Mouse (Mus musculus) heart, embryonic 10.5 days (tissue): ENCODE results near the gene Plekhf1. TPM values are rescaled to one million over a fixed set of nuclear protein-coding genes. Genes with fewer than 3 reads are reported as not detected.
A peak's percentile ranks its signal among the peaks of the same experiment; 100 is the strongest.

Experiments
- DNase-seq: peaks from one replicate; pipeline ENCODE4 v3.0.0-alpha.2; 2017; ENCODE audit warnings: low spot score
- H3K27ac ChIP-seq: fragments of 300-500 bp; sonication (generic); 2 replicates; pipeline ENCODE4 v1.5.1; 2016; ENCODE audit warnings: mild to moderate bottlenecking
- H3K27me3 ChIP-seq: fragments of 300-500 bp; sonication (generic); 2 replicates; pipeline ENCODE4 v1.6.1; 2016; ENCODE audit warnings: mild to moderate bottlenecking; ENCODE audit not compliant: poor library complexity, insufficient read depth, severe bottlenecking
- H3K36me3 ChIP-seq: fragments of 300-500 bp; sonication (generic); 2 replicates; pipeline ENCODE4 v1.6.1; 2016; ENCODE audit warnings: mild to moderate bottlenecking, moderate library complexity
- H3K4me1 ChIP-seq: fragments of 300-500 bp; sonication (generic); 2 replicates; pipeline ENCODE4 v1.6.1; 2016; ENCODE audit warnings: mild to moderate bottlenecking
- H3K4me3 ChIP-seq: fragments of 300-500 bp; sonication (generic); 2 replicates; pipeline ENCODE4 v1.5.1; 2016; ENCODE audit warnings: mild to moderate bottlenecking, moderate library complexity
- H3K9me3 ChIP-seq: fragments of 300-500 bp; sonication (generic); 2 replicates; pipeline ENCODE4 v1.6.1; 2016; ENCODE audit warnings: mild to moderate bottlenecking, moderate library complexity
- WGBS: fragments of 180-500 bp; shearing (Covaris S2); methylation state at CpG from one replicate; pipeline ENCODE4 v1.1.7; 2016; 5-methylcytosine and 5-hydroxymethylcytosine counted together
- polyA plus RNA-seq: library from polyadenylated mRNA; unstranded; fragments of >200 nt; fragmentation: Nextera tagmentation; extraction: Ambion mirVana; gene quantifications from 2 replicates; pipeline ENCODE4 v1.2.1, GENCODE M21; 2016

Gene Plekhf1
- polyA plus RNA-seq, 1 experiment from 2014 or later = 2.2 TPM

GRCm38 (mm10) chr7:38215281-38215680 lies 12.5 kb downstream of the Plekhf1 start:
- DNase-seq = no peak
- Histone ChIP-seq H3K9me3 (no peaks in the 10 kb centered on the region), H3K4me1 (peaks cover 36% of the 10 kb centered on the region), H3K27ac (no peak overlapping the region), H3K4me3 (no peak overlapping the region), H3K36me3 (no peaks in the 10 kb centered on the region), H3K27me3 (no peaks in the 10 kb centered on the region)
- WGBS = 71% methylated on average over 7 of the region's 7 CpGs

- no peak for DNase-seq
- Histone ChIP-seq H3K36me3 (no peaks in the 10 kb centered on the region), H3K4me3 (no peak overlapping the region), H3K9me3 (no peaks in the 10 kb centered on the region), H3K4me1 (peaks cover 34% of the 10 kb centered on the region), H3K27ac (no peak overlapping the region), H3K27me3 (no peaks in the 10 kb centered on the region)
- 66% methylated on average over 5 of the region's 5 CpGs for WGBS
Measured at GRCm38 (mm10) chr7:38214473-38215214, 13.2 kb downstream of the Plekhf1 start.

DNA sequence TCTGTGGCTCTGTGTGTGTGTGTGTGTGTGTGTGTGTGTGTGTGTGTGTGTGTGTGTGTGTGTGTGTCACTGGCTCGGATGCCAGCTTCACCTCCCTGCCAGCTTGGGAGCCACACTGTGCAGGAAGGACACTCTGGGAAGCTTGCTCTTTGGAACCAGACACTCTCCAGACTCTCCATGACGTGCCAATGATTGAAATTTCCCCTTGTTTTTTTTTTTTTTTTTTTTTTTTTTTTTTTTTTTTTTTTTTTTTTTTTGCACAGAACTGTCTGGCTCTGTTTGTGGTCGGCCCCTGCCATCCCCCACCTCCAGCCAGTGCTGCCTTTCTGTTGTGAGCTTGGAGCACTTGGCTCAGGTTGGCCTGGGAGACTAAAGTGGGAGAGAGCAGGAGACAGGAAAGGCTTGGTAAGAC lies 15.2 kb downstream of the Plekhf1 start:
- Histone ChIP-seq H3K4me3 (no peak overlapping the region), H3K9me3 (no peaks in the 10 kb centered on the region), H3K4me1 (peaks cover 38% of the 10 kb centered on the region), H3K36me3 (no peaks in the 10 kb centered on the region), H3K27ac (peak overlapping the region; percentile 77; the same call in 1 of the 2 replicates), H3K27me3 (no peaks in the 10 kb centered on the region)
- no peak for DNase-seq
- WGBS = 27% methylated on average over 3 of the region's 3 CpGs

GRCm38 (mm10) chr7:38209478-38210152 lies 18.2 kb downstream of the Plekhf1 start:
- Histone ChIP-seq H3K27me3 (no peaks in the 10 kb centered on the region), H3K36me3 (no peaks in the 10 kb centered on the region), H3K9me3 (no peaks in the 10 kb centered on the region), H3K4me1 (peaks cover 31% of the 10 kb centered on the region), H3K4me3 (no peak overlapping the region), H3K27ac (peak overlapping the region; percentile 30; the same call in 1 of the 2 replicates)
- 58% methylated on average over 11 of the region's 11 CpGs for WGBS
- no peak for DNase-seq

GRCm38 (mm10) chr7:38208969-38209368 lies 18.8 kb downstream of the Plekhf1 start:
- no peak overlapping the region for H3K27ac ChIP-seq
- peaks cover 27% of the 10 kb centered on the region for H3K4me1 ChIP-seq
- H3K36me3 ChIP-seq = no peaks in the 10 kb centered on the region
- 78% methylated on average over 3 of the region's 3 CpGs for WGBS
- DNase-seq = no peak
- H3K9me3 ChIP-seq = no peaks in the 10 kb centered on the region
- no peak overlapping the region for H3K4me3 ChIP-seq
- no peaks in the 10 kb centered on the region for H3K27me3 ChIP-seq

GRCm38 (mm10) chr7:38206564-38206963 lies 21.3 kb downstream of the Plekhf1 start:
- H3K9me3 ChIP-seq = no peaks in the 10 kb centered on the region
- no peak overlapping the region for H3K4me3 ChIP-seq
- H3K27ac ChIP-seq = no peak overlapping the region
- H3K27me3 ChIP-seq = no peaks in the 10 kb centered on the region
- no peaks in the 10 kb centered on the region for H3K36me3 ChIP-seq
- no peak for DNase-seq
- H3K4me1 ChIP-seq = peaks cover 9% of the 10 kb centered on the region
- 73% methylated on average over 3 of the region's 3 CpGs for WGBS

GRCm38 (mm10) chr7:38205801-38206200 lies 22.0 kb downstream of the Plekhf1 start:
- Histone ChIP-seq H3K4me3 (no peak overlapping the region), H3K9me3 (no peaks in the 10 kb centered on the region), H3K36me3 (no peaks in the 10 kb centered on the region), H3K27ac (no peak overlapping the region), H3K4me1 (peaks cover 12% of the 10 kb centered on the region), H3K27me3 (no peaks in the 10 kb centered on the region)
- 57% methylated on average over 2 of the region's 2 CpGs for WGBS
- no peak for DNase-seq

DNA sequence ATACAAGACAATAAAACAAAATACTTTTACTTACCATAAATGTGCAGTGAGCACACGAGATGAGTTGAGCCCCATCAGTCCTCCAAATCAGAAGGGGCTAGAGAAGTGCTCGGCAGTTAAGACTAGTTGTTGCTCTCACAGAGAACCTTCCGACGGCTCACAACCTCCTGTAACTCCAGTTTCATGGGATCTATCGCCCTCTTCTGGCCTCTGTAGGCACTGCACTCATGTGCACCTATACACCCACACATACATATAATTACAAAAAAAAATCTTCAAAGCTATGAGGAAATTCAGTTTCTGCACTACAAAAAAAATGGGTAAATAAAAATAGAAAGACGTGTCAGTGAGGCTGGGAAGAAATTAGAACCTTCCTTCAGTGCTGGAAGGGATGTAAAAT lies 23.5 kb downstream of the Plekhf1 start:
- Histone ChIP-seq H3K27ac (no peak overlapping the region), H3K36me3 (no peaks in the 10 kb centered on the region), H3K27me3 (no peaks in the 10 kb centered on the region), H3K4me1 (peaks cover 9% of the 10 kb centered on the region), H3K4me3 (no peak overlapping the region), H3K9me3 (no peaks in the 10 kb centered on the region)
- no peak for DNase-seq
- WGBS = 83% methylated on average over 6 of the region's 6 CpGs

- Histone ChIP-seq H3K27ac (no peak overlapping the region), H3K9me3 (no peaks in the 10 kb centered on the region), H3K4me1 (peaks cover 7% of the 10 kb centered on the region; the same call in 1 of the 2 replicates), H3K36me3 (no peaks in the 10 kb centered on the region), H3K4me3 (no peak overlapping the region), H3K27me3 (no peaks in the 10 kb centered on the region)
- no peak for DNase-seq
- 22% methylated on average over 3 of the region's 3 CpGs for WGBS
Measured at GRCm38 (mm10) chr7:38201290-38201658, 26.5 kb downstream of the Plekhf1 start.

GRCm38 (mm10) chr7:38200606-38201289 lies 27.1 kb downstream of the Plekhf1 start:
- Histone ChIP-seq H3K4me1 (peaks cover 7% of the 10 kb centered on the region; the same call in 1 of the 2 replicates), H3K27me3 (no peaks in the 10 kb centered on the region), H3K9me3 (no peaks in the 10 kb centered on the region), H3K27ac (no peak overlapping the region), H3K36me3 (no peaks in the 10 kb centered on the region), H3K4me3 (peak overlapping the region; percentile 41; the same call in 1 of the 2 replicates)
- peak; percentile 92 for DNase-seq
- 6% methylated on average over 28 of the region's 28 CpGs for WGBS

- H3K36me3 ChIP-seq = 0 out of 2 replicates have a peak, but pooled peaks cover 2% of the 10 kb centered on the region
Measured at GRCm38 (mm10) chr7:38199907-38200605, 27.8 kb downstream of the Plekhf1 start.

DNA sequence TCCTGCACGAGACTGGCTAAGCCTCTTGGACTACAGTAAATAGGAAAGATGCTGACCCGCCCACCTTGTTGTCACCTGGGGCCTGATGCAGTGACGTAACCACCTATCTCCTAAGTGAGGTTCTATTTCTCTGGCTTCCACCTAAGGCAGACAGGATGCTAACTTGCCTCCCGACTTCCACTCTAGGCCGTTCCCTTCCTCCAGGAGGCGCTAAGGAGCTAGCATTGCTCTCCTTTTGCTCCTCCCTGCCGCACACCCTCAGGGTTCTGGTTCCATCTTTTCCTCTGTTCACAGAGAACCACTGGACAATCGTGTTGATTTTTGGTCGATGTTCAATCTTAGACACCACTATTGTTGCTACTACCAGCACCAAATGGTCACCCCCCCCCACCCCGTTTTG lies 36.2 kb downstream of the Plekhf1 start:
- DNase-seq = no peak
- H3K9me3 ChIP-seq = no peaks in the 10 kb centered on the region
- no peak overlapping the region for H3K4me3 ChIP-seq
- WGBS = 47% methylated on average over 10 of the region's 10 CpGs
- H3K36me3 ChIP-seq = peaks cover 22% of the 10 kb centered on the region
- H3K27ac ChIP-seq = no peak overlapping the region
- no peaks in the 10 kb centered on the region for H3K27me3 ChIP-seq
- 0 out of 2 replicates have a peak, but pooled peaks cover 3% of the 10 kb centered on the region for H3K4me1 ChIP-seq

More at GRCm38 (mm10) chr7:38199907-38200605, 27.8 kb downstream of the Plekhf1 start:
- H3K9me3 ChIP-seq = no peaks in the 10 kb centered on the region
- DNase-seq = no peak
- no peak overlapping the region for H3K27ac ChIP-seq
- WGBS = 67% methylated on average over 8 of the region's 8 CpGs
- H3K4me1 ChIP-seq = peaks cover 7% of the 10 kb centered on the region; the same call in 1 of the 2 replicates
- H3K4me3 ChIP-seq = no peak overlapping the region
- no peaks in the 10 kb centered on the region for H3K27me3 ChIP-seq
